Mouse (Mus musculus) Patski (cell line): ENCODE measurements at regions not wholly inside any gene's neighbourhood (a gene's known extent, or its start where the extent isn't known, plus 50 kb on each side); places are given as distances from the start of the nearest gene placed in this dataset.

Experiments
- ATAC-seq: fragments of 100-300 bp; one replicate; pipeline ENCODE4 v1.8.0; 2021
- CTCF ChIA-PET: fragments of 350-600 bp; sonication (Branson Sonifier 250); formaldehyde crosslinking; loops from one replicate; lab custom pipeline; 2022; ENCODE audit warnings: inconsistent platforms; lab: Charles Lee
- POLR2A ChIA-PET: fragments of 350-600 bp; sonication (Branson Sonifier 250); formaldehyde crosslinking; loops from one replicate; lab custom pipeline; 2022; ENCODE audit warnings: antibody characterized with exemption, inconsistent platforms; lab: Charles Lee
- DNase-seq: peaks from one replicate; pipeline ENCODE4 v3.0.0-alpha.2; 2011; ENCODE audit warnings: low read depth, low spot score
- H3K27me3 ChIP-seq: fragments of 371-371 bp; one replicate; pipeline ENCODE4 v1.5.1; 2021
- CTCF ChIP-seq: fragments of 100-300 bp; IDR thresholded peaks from one replicate; pipeline ENCODE4 v1.5.1; 2021
- in situ Hi-C: fragments of 300-500 bp; cut with MboI; formaldehyde crosslinking; loops from 3 replicates; pipeline ENCODE4 v1.11.1; 2018; ENCODE audit warnings: low pct_unique_long_range_greater_than_20kb, mixed read lengths

DNA sequence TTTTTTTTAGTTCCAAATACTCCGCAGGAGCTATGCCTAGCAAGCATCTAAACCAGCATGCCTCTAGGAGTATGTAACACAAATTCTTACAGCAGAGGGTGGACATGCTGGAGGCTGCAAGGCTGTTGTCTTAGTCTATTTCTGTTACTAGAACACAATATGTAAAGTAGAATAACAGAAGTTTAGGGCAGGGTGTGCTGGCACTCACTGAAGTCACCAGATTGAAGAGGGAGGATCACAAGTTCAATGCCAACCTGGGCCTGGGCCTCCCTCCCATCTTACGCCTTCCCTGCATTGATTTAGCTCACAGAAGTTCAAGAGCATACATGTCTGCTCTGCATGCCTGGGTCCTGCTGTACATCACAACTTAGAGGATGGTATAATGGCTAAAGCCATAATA, 280.3 kb upstream of the Fam92a start:
- ChIA-PET CTCF (no interaction called here), POLR2A (no interaction called here)
- no peak for DNase-seq
- no peak for TF ChIP-seq CTCF
- in situ Hi-C loops, result no loop called here
- ATAC-seq, result no peak
- H3K27me3 ChIP-seq, result no peaks in the 10 kb centered on the region

DNA sequence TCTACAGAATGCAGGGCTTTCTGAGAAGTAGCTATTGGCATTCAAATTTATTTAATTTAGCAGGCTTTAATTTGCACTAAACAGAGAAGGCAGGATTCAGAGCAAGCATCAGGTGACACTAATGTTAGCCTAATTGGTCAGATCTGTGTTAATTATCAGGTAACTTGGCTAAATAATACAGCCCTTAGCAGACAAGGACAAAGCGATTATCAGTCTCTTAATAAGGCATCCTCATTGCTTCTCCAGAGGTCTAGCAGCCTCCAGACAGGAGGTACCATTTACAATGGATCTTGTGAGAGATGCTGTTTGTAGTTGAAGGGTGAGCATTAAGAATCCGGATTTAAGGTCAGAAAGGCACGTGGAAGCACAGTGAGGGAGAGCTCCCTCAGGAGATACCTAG, 253.7 kb upstream of the Fam92a start:
- TF ChIP-seq CTCF, result no peak
- in situ Hi-C loops, result no loop called here
- ATAC-seq (no peak), DNase-seq (no peak)
- ChIA-PET CTCF (no interaction called here), POLR2A (no interaction called here)
- peaks cover 10% of the 10 kb centered on the region for H3K27me3 ChIP-seq

DNA sequence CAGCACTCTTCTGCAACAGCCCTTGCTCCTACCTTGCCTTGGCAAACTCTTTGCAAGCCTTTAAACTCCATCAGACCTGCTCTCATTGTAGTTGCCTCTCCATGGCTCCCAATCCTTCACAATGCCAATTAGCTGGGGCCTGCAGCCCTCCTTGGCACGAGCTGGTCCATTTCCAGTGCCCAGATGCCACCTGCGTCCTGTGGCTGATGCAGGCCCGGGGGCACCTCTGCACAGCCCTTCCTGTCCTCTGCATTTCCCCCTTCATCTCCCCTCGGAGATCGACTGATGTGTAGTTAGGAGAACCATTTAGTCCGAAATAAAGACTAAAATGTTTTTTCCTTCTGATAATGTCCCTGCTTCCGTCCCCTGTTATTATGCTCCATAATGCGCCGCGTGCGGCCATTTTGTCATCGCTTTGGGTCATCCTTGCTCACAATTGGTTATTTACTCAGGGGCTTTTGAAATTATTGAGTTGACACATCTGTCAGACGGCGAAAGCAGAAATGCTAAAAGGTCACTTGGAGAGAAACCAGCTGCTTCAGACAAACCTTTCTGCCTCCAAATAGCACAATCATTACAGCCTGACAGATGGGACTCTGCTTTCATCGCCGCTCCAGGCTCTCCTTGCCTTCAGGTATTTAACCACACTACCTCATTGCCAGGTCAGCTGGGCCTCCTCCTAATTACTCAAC, 250.0 kb upstream of the Fam92a start:
- peaks cover 10% of the 10 kb centered on the region for H3K27me3 ChIP-seq
- ChIA-PET CTCF (no interaction called here), POLR2A (no interaction called here)
- no peak for DNase-seq
- TF ChIP-seq CTCF, result no peak
- in situ Hi-C loops, result no loop called here
- no peak for ATAC-seq

DNA sequence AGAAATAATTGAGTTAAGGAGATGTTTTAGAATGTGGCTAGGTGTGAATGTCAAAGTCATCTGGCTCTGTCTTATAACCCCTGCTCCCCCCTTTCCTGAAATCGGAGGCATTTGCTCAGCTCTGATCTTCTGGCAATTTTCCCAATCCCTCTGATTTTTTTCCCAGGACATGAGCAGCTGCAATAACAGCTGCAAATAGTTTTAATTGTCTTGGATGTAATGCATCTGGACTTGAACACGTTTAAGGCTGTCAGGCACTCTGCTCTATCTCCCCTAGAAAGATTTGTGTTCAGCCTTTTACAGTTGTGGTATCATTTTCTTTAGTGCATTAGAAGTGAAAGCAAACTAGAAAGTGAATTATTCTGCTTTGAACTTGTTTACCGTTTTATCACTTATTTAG, 246.3 kb upstream of the Fam92a start:
- H3K27me3 ChIP-seq, result no peaks in the 10 kb centered on the region
- in situ Hi-C loops, result no loop called here
- DNase-seq, result no peak
- ChIA-PET POLR2A (no interaction called here), CTCF (interaction anchor here (0.6 kb wide), 1 partner anchor 117 kb away, joined by 3 read pairs; no protein-coding TSS in a partner anchor)
- no peak for TF ChIP-seq CTCF
- no peak for ATAC-seq

GRCm38 (mm10) chr4:12395344-12395743, 223.5 kb upstream of the Fam92a start:
- POLR2A ChIA-PET, result no interaction called here
- ATAC-seq (no peak), DNase-seq (no peak)
- CTCF ChIA-PET, result no interaction called here
- in situ Hi-C loops, result no loop called here
- no peaks in the 10 kb centered on the region for H3K27me3 ChIP-seq
- no peak for TF ChIP-seq CTCF

DNA sequence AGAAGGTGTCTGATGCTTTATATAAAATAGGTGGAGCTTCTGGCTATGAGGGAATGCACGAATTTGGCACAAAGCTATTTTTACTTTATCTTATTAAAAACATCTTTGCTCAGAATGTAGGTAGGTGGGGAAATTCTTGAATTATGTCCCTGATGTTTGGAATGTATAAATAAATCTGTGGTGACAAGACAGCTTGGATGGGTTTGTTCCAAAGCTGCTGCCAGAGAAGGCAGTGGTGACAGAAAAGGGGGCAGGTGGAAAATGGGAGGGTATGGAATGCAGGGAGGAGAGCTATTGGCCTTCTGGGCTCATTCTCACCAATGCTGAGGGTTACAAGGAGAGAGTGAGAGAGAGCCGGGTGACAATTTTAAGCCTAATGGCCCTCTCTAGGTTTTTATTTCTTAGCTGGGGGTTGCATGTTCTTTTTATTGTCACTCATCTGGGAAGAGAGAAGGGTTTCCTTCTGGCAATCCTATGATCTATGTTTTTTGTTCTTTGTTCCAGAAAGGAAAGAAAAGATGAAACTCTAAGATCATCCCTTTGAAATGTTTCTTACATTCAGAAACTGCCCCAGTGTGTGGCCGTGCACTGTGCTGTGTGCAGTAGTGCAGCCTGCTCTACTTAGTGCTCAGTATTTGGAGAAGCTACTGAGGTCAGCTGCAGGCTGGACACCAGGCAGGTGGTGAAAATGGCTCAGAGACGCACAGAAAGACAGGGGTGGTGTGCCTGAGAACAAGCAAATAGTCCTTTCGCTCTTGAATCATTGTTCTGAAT, 205.2 kb upstream of the Fam92a start:
- ATAC-seq (no peak), DNase-seq (no peak)
- POLR2A ChIA-PET, result no interaction called here
- no peaks in the 10 kb centered on the region for H3K27me3 ChIP-seq
- in situ Hi-C loops, result no loop called here
- CTCF ChIA-PET, result no interaction called here
- no peak for TF ChIP-seq CTCF

DNA sequence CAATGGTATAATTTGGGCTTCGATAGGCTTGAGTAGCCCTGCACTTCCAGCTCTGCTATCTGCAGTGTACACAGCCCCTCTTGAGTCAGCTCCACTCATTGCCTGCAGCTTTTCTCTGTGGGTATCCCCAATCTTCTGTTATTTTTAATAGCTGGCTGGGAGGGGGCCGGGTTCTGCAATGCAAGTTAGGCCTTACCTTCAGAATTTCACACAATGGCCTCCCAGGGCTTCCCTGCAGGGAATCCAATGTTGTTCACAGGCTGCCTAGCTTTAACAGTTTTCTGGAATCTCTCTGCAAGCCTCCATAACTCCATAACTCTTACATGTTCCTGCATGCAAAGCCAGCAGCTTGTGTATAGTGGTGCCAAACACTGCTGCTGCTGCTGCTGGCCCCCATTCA, 197.7 kb upstream of the Fam92a start:
- ChIA-PET CTCF (no interaction called here), POLR2A (no interaction called here)
- DNase-seq, result no peak
- no peaks in the 10 kb centered on the region for H3K27me3 ChIP-seq
- ATAC-seq, result no peak
- TF ChIP-seq CTCF, result no peak
- in situ Hi-C loops, result no loop called here

DNA sequence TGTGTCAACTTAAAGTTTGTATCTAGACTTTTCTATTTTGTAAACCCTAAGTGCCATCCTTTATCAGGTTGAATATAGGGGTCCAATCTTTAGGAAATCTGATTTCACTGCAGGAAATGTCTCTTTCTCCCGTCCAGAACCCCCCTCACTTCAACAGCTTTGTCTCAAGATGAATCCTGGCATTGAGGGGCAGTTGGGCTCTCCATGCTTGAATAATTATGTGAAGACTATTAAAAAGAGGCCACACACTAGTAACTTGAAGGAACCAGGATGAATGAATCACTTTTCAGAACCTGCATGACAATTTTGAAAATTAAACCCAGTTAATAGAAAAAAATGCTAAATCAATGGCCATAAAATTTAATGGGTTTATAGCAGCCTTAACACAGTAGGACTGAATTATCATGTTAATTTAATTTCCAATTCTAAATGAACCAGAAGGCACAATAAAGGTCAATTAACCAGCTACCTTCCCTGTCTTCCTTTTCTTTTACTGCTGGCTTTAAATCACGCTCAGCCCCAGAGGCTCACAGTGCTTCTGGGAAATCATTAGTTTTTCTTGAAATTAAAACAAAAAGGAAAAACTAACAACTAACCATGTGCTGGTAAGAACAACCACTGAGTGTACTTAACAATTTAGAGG, 185.3 kb upstream of the Fam92a start:
- DNase-seq (no peak), ATAC-seq (no peak)
- TF ChIP-seq CTCF, result no peak
- H3K27me3 ChIP-seq, result no peaks in the 10 kb centered on the region
- ChIA-PET CTCF (no interaction called here), POLR2A (no interaction called here)
- in situ Hi-C loops, result no loop called here

DNA sequence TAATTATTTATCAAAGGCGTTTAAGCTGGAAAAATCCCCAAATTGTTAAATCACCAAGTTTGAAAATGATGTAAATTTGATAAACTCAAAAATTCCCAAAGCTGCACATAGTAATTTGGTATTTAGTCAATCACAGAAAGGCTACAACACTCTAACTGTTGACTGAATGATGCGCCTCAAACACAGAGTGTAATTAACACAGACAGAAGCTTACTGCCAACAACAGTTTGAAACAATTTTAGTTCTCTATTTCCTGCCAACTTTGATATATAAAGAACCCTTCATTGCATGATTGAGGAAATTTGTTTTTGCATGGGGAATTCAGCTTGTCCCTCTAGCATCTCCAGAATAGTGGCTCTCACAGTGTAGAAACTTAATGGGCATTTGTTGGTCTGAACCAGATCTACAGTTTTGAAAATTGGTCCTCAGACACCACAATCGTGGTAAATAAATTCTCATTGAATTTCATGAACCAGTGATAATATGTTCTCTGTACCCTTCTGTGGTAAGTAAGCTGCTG, 181.6 kb upstream of the Fam92a start:
- no peaks in the 10 kb centered on the region for H3K27me3 ChIP-seq
- ChIA-PET CTCF (no interaction called here), POLR2A (no interaction called here)
- ATAC-seq (no peak), DNase-seq (no peak)
- in situ Hi-C loops, result no loop called here
- no peak for TF ChIP-seq CTCF

GRCm38 (mm10) chr4:12339236-12339635, 167.4 kb upstream of the Fam92a start:
- POLR2A ChIA-PET, result no interaction called here
- no peaks in the 10 kb centered on the region for H3K27me3 ChIP-seq
- ATAC-seq (no peak), DNase-seq (no peak)
- no peak for TF ChIP-seq CTCF
- CTCF ChIA-PET, result no interaction called here
- in situ Hi-C loops, result no loop called here
